Mouse (Mus musculus) heart, embryonic 10.5 days (tissue): ENCODE results near the gene Vmn1r88. TPM values are rescaled to one million over a fixed set of nuclear protein-coding genes. Genes with fewer than 3 reads are reported as not detected.
"Not testable (repeated sequence)": the region's sequence is repeated elsewhere in the genome, so short reads cannot be mapped to it uniquely, and the experiment has no call there.

Source experiments
- DNase-seq: peaks from one replicate; pipeline ENCODE4 v3.0.0-alpha.2; 2017; ENCODE audit warnings: low spot score
- H3K27ac ChIP-seq: fragments of 300-500 bp; sonication (generic); 2 replicates; pipeline ENCODE4 v1.5.1; 2016; ENCODE audit warnings: mild to moderate bottlenecking
- H3K27me3 ChIP-seq: fragments of 300-500 bp; sonication (generic); 2 replicates; pipeline ENCODE4 v1.6.1; 2016; ENCODE audit warnings: mild to moderate bottlenecking; ENCODE audit not compliant: poor library complexity, insufficient read depth, severe bottlenecking
- H3K36me3 ChIP-seq: fragments of 300-500 bp; sonication (generic); 2 replicates; pipeline ENCODE4 v1.6.1; 2016; ENCODE audit warnings: mild to moderate bottlenecking, moderate library complexity
- H3K4me1 ChIP-seq: fragments of 300-500 bp; sonication (generic); 2 replicates; pipeline ENCODE4 v1.6.1; 2016; ENCODE audit warnings: mild to moderate bottlenecking
- H3K4me3 ChIP-seq: fragments of 300-500 bp; sonication (generic); 2 replicates; pipeline ENCODE4 v1.5.1; 2016; ENCODE audit warnings: mild to moderate bottlenecking, moderate library complexity
- H3K9me3 ChIP-seq: fragments of 300-500 bp; sonication (generic); 2 replicates; pipeline ENCODE4 v1.6.1; 2016; ENCODE audit warnings: mild to moderate bottlenecking, moderate library complexity
- WGBS: fragments of 180-500 bp; shearing (Covaris S2); methylation state at CpG from one replicate; pipeline ENCODE4 v1.1.7; 2016; 5-methylcytosine and 5-hydroxymethylcytosine counted together
- polyA plus RNA-seq: library from polyadenylated mRNA; unstranded; fragments of >200 nt; fragmentation: Nextera tagmentation; extraction: Ambion mirVana; gene quantifications from 2 replicates; pipeline ENCODE4 v1.2.1, GENCODE M21; 2016

Vmn1r88 gene
- polyA plus RNA-seq: not detected in 2 replicates

- DNase-seq: no peak
- Histone ChIP-seq H3K4me1 (no peaks in the 10 kb centered on the region), H3K27ac (no peak within 1 kb of the TSS), H3K9me3 (0 out of 2 replicates have a peak, but pooled peaks cover 6% of the 10 kb centered on the region), H3K4me3 (no peak within 1 kb of the TSS), H3K36me3 (no peaks in the 10 kb centered on the region), H3K27me3 (no peaks in the 10 kb centered on the region)
Observed at GRCm38 (mm10) chr7:13159268-13159667, at the start of gene Vmn1r88. Gene Vmn1r88, plus strand, starts transcription at chr7:13159568.

- Histone ChIP-seq H3K4me1 (no peaks in the 10 kb centered on the region), H3K27me3 (no peaks in the 10 kb centered on the region), H3K9me3 (no peaks in the 10 kb centered on the region), H3K36me3 (no peaks in the 10 kb centered on the region), H3K27ac (no peak within 1 kb of the TSS), H3K4me3 (no peak within 1 kb of the TSS)
- DNase-seq: no peak
Observed at GRCm38 (mm10) chr7:13119817-13120216, 39.6 kb upstream of the Vmn1r88 start, which contains the start of gene Vmn1r86. Gene Vmn1r86, minus strand, starts transcription at chr7:13119917.

GRCm38 (mm10) chr7:13123554-13124153 lies 35.7 kb upstream of the Vmn1r88 start:
- DNase-seq, H3K36me3 ChIP-seq, H3K27ac ChIP-seq, H3K4me1 ChIP-seq, H3K27me3 ChIP-seq, H3K9me3 ChIP-seq: not testable (repeated sequence)
- 1% methylated on average over 21 of the region's 34 CpGs for WGBS
- peak overlapping the region; percentile 40 for H3K4me3 ChIP-seq

GRCm38 (mm10) chr7:13131856-13132255 lies 27.5 kb upstream of the Vmn1r88 start:
- no peaks in the 10 kb centered on the region for H3K9me3 ChIP-seq
- H3K27ac ChIP-seq: no peak overlapping the region
- no peaks in the 10 kb centered on the region for H3K36me3 ChIP-seq
- no peak overlapping the region for H3K4me3 ChIP-seq
- no peak for DNase-seq
- no peaks in the 10 kb centered on the region for H3K27me3 ChIP-seq
- 77% methylated on average over 2 of the region's 2 CpGs for whole genome bisulfite sequencing
- H3K4me1 ChIP-seq: no peaks in the 10 kb centered on the region

- Histone ChIP-seq H3K27me3 (no peaks in the 10 kb centered on the region), H3K4me3 (no peak overlapping the region), H3K27ac (no peak overlapping the region), H3K36me3 (no peaks in the 10 kb centered on the region), H3K4me1 (no peaks in the 10 kb centered on the region), H3K9me3 (no peaks in the 10 kb centered on the region)
- no peak for DNase-seq
Observed at GRCm38 (mm10) chr7:13137340-13137739, 22.0 kb upstream of the Vmn1r88 start.

- no peaks in the 10 kb centered on the region for H3K27me3 ChIP-seq
- H3K36me3 ChIP-seq: no peaks in the 10 kb centered on the region
- H3K9me3 ChIP-seq: no peaks in the 10 kb centered on the region
- DNase-seq: no peak
- no peak within 1 kb of the TSS for H3K27ac ChIP-seq
- no peak within 1 kb of the TSS for H3K4me3 ChIP-seq
- WGBS: 58% methylated on average over 1 of the region's 1 CpGs
- no peaks in the 10 kb centered on the region for H3K4me1 ChIP-seq
Observed at GRCm38 (mm10) chr7:13140057-13140456, 19.3 kb upstream of the Vmn1r88 start, which contains the start of gene Vmn1r87. Gene Vmn1r87, minus strand, starts transcription at chr7:13140157.

- DNase-seq: no peak
- Histone ChIP-seq H3K27ac (no peak within 1 kb of the TSS), H3K4me1 (no peaks in the 10 kb centered on the region), H3K9me3 (no peaks in the 10 kb centered on the region), H3K36me3 (no peaks in the 10 kb centered on the region), H3K4me3 (no peak within 1 kb of the TSS), H3K27me3 (no peaks in the 10 kb centered on the region)
Observed at GRCm38 (mm10) chr7:13212720-13213119, 53.4 kb downstream of the Vmn1r88 start, which contains the start of gene Vmn1r89. Gene Vmn1r89, plus strand, starts transcription at chr7:13213020.

Other genes with a start within 250 kb of the Vmn1r88 start
- 662 and 793 TPM in 2 replicates for gene Rps5, start 237.3 kb upstream of the Vmn1r88 start, polyA plus RNA-seq
- 1.1 TPM in 2 replicates for gene Rnf225, start 232.2 kb upstream of the Vmn1r88 start, polyA plus RNA-seq
- gene Zfp324, start 193.7 kb upstream of the Vmn1r88 start, polyA plus RNA-seq: 7.8 and 8.4 TPM in 2 replicates
- gene Zfp446, start 181.7 kb upstream of the Vmn1r88 start, polyA plus RNA-seq: 8.2 and 8.4 TPM in 2 replicates
- not detected in 2 replicates for gene Slc27a5, start 161.4 kb upstream of the Vmn1r88 start, polyA plus RNA-seq
- 219 and 367 TPM in 2 replicates for gene Trim28, start 160.5 kb upstream of the Vmn1r88 start, polyA plus RNA-seq
- 18.2 and 20.8 TPM in 2 replicates for gene Zbtb45, start 149.5 kb upstream of the Vmn1r88 start, polyA plus RNA-seq
- gene Chmp2a, start 124.8 kb upstream of the Vmn1r88 start, polyA plus RNA-seq: 129 and 142 TPM in 2 replicates
- gene Ube2m, start 121.3 kb upstream of the Vmn1r88 start, polyA plus RNA-seq: 159 and 189 TPM in 2 replicates
- gene Mzf1, start 104.8 kb upstream of the Vmn1r88 start, polyA plus RNA-seq: 2.2 and 3.1 TPM in 2 replicates
- gene Vmn1r85, start 64.4 kb upstream of the Vmn1r88 start, polyA plus RNA-seq: not detected in 2 replicates
- not detected in 2 replicates for gene Vmn1r86, start 39.7 kb upstream of the Vmn1r88 start, polyA plus RNA-seq
- not detected in 2 replicates for gene Vmn1r87, start 19.4 kb upstream of the Vmn1r88 start, polyA plus RNA-seq
- gene Vmn1r89, start 53.5 kb downstream of the Vmn1r88 start, polyA plus RNA-seq: not detected in 2 replicates
- gene Lig1, start 117.7 kb downstream of the Vmn1r88 start, polyA plus RNA-seq: 85.1 and 105 TPM in 2 replicates
- gene Zswim9, start 119.2 kb downstream of the Vmn1r88 start, polyA plus RNA-seq: 7.6 and 7.9 TPM in 2 replicates
- 0.75 and 1.3 TPM in 2 replicates for gene Pla2g4c, start 165.1 kb downstream of the Vmn1r88 start, polyA plus RNA-seq
- not detected in 2 replicates for gene Cabp5, start 238.6 kb downstream of the Vmn1r88 start, polyA plus RNA-seq